Mouse (Mus musculus): Measurements from ENCODE around the gene Ccdc42.

DNA sequence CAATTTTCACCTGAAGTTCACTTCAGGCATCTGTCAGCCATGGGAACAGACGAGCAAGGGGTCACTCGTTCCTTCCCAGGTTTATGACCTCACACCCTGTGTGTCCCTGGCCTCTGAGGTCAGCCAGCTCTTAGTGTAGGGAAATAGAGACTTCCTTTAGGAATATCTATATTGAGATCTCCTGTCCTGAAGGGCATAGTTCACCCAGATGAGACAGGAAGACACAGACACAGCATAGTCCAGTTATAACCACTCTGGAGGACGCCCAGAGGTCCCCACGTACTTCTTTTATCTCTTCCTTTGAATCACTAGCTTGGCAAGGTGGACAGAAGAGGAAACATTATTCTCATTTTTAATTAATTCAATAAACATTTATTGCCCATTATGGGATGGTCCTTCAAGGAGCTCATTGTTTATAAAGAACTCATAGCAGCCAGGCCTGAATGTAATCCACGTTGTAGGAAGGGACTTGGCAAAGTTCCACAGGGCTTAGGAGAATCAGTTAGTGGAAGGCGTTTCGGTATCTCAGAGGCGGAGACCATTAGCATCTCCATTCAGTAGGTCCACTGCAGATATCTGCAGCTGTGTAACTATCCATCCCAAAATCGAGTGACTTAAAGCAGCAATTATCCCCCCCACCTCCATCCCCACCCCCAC, 23.2 kb downstream of the Ccdc42 start:
- TF ChIP-seq TAL1 (IDR thresholded peaks at IDR 0.05; ENCODE audit: low read length) (no peak), GATA1 (IDR thresholded peaks at IDR 0.05; ENCODE audit: low read length) (no peak)

Measured in erythroblast, embryonic 14.5 days (primary cell).